Mouse (Mus musculus) myocyte (in vitro differentiated cells): ENCODE data around the gene Gm45716.

Source experiments
- E2F4 ChIP-seq: IDR thresholded peaks from one replicate; pipeline ENCODE4 v1.6.1; 2011; ENCODE audit warnings: mild to moderate bottlenecking, control low read depth, moderate library complexity; ENCODE audit not compliant: insufficient read depth
- MAX ChIP-seq: IDR thresholded peaks from one replicate; pipeline ENCODE4 v1.6.1; 2011; ENCODE audit warnings: low read depth, mild to moderate bottlenecking, control low read depth
- MYOD1 ChIP-seq, 3 experiments: IDR thresholded peaks; one replicate each; pipeline ENCODE4 v1.6.1; 2011; ENCODE audit warnings: control low read depth in 2 of 3, low read depth in 2 of 3, mild to moderate bottlenecking in 2 of 3, moderate library complexity in 1 of 3; ENCODE audit not compliant: insufficient read length in 2 of 3, control insufficient read depth in 1 of 3
- POLR2A ChIP-seq: IDR thresholded peaks from one replicate; pipeline ENCODE4 v1.6.1; 2011; ENCODE audit warnings: low read depth, mild to moderate bottlenecking, control low read depth, moderate library complexity; ENCODE audit not compliant: insufficient read length
- TCF12 ChIP-seq: IDR thresholded peaks from one replicate; pipeline ENCODE4 v1.6.1; 2011; ENCODE audit warnings: mild to moderate bottlenecking, control low read depth; ENCODE audit not compliant: poor library complexity, insufficient read depth, severe bottlenecking
- USF1 ChIP-seq: IDR thresholded peaks from one replicate; pipeline ENCODE4 v1.6.1; 2011; ENCODE audit warnings: low read depth, mild to moderate bottlenecking, control low read depth, moderate library complexity

GRCm38 (mm10) chr11:90194946-90195345 lies 7.5 kb downstream of the Gm45716 start:
- TF ChIP-seq POLR2A: no peak
- no peak for TF ChIP-seq MAX
- no peak for TF ChIP-seq E2F4
- TF ChIP-seq MYOD1 (IDR thresholded peaks at IDR 0.05; ENCODE audit: control insufficient read depth in 1 of 3, insufficient read length in 2 of 3, low read depth in 2 of 3): no peak
- no peak for TF ChIP-seq USF1
- no peak for TF ChIP-seq TCF12
